Mouse (Mus musculus): ENCODE measurements around the gene Agfg1. TPM values are rescaled to one million over a fixed set of nuclear protein-coding genes. Genes with fewer than 3 reads are reported as not detected.

Gene Agfg1
- total RNA-seq, 2 experiments from 2014 or later, result 68.9 TPM

DNA sequence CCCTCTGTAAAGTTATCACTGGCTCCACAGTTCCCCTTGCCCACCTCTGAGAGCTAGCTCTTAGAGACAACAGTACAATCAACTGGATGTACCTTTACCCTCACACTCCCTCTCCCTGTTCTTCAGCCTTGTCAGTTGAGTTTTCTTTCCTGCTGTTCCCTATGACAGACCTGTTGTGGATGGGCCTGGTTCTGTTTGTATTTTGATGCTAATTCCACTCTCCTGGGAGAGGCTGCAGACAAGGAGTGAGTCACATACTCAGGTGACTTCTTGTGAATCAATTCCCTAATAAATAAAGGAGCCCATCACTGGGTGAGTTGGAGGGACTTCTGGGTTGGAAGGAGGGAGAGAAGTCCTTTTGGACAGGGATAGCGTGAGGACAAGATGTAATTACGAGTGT, 109.3 kb downstream of the Agfg1 start:
- no peak overlapping the region for H3K27ac ChIP-seq
- no peak for TF ChIP-seq CTCF (conservative IDR thresholded peaks at IDR 0.05)
- no peak for DNase-seq (ENCODE audit: low spot score in 2 of 2)

More for the DNA sequence above, 109.3 kb downstream of the Agfg1 start:
- H3K4me3 ChIP-seq, result no peak overlapping the region

Small RNA genes lying within 50 kb of the gene (microRNA-seq; reads per million reads assigned to microRNA genes)
- 0 to 0.64 reads per million in 2 experiments for gene Gm22396

Other genes starting within 250 kb of the Agfg1 start
- 100 to 1,000 TPM; 228 to 231 TPM for gene Mff, start 114.6 kb upstream of the Agfg1 start, total RNA-seq (2021)
- gene Tm4sf20, start 71.0 kb upstream of the Agfg1 start, total RNA-seq (2021), result not detected
- gene Gm47791, start 68.2 kb upstream of the Agfg1 start, total RNA-seq (2021), result not detected
- 1 to 10 TPM in 1 of 2 experiments, under 1 TPM in 1; 0.47 to 1.3 TPM for gene A030005L19Rik, start 73.8 kb downstream of the Agfg1 start, total RNA-seq (2021)
- gene A030014E15Rik, start 85.4 kb downstream of the Agfg1 start, total RNA-seq (2021), result not detected
- gene Gm6217, start 91.9 kb downstream of the Agfg1 start, total RNA-seq (2021), result not detected
- not detected for gene A030003K21Rik, start 103.9 kb downstream of the Agfg1 start, total RNA-seq (2021)
- gene Gm7544, start 116.5 kb downstream of the Agfg1 start, total RNA-seq (2021), result not detected
- gene Gm47955, start 120.8 kb downstream of the Agfg1 start, total RNA-seq (2021), result not detected
- gene Gm47959, start 161.1 kb downstream of the Agfg1 start, total RNA-seq (2021), result not detected
- 1 to 10 TPM; 3.1 to 3.2 TPM for gene Slc19a3, start 199.0 kb downstream of the Agfg1 start, total RNA-seq (2021)
- not detected for gene Krtap28-10, start 203.0 kb downstream of the Agfg1 start, total RNA-seq (2021)
- gene Gm47969, start 205.4 kb downstream of the Agfg1 start, total RNA-seq (2021), result not detected
- gene A030005K14Rik, start 219.9 kb downstream of the Agfg1 start, total RNA-seq (2021), result not detected
- not detected for gene Krtap28-13, start 221.4 kb downstream of the Agfg1 start, total RNA-seq (2021)